Mouse (Mus musculus) left cerebral cortex, adult 6 months (tissue): ENCODE results near the gene Sgms1. TPM values are rescaled to one million over a fixed set of nuclear protein-coding genes. Genes with fewer than 3 reads are reported as not detected.

ENCODE experiments used
- long read RNA-seq, 2 experiments: library from polyadenylated mRNA; unstranded; transcript quantifications; one replicate each; pipeline ENCODE4 v2.0.0; 2019 to 2020
- polyA plus RNA-seq: library from polyadenylated mRNA; unstranded; fragments of <200 nt; fragmentation: Nextera tagmentation; gene quantifications from 2 replicates; pipeline ENCODE4 v1.2.3, GENCODE M21; 2021

The Sgms1 gene
- polyA plus RNA-seq: 14.4 and 20.9 TPM in 2 replicates
- long read RNA-seq, experiment 1, transcript Sgms1-201 (10 exons, 3,665 nt): minor isoform, 7 of 116 reads
- long read RNA-seq, experiment 1, transcript Sgms1-212 (6 exons, 3,262 nt): major isoform, 72 of 116 reads
- long read RNA-seq, experiment 1, partial matches to known transcripts: 16 of 116 reads
- long read RNA-seq, experiment 1, other reads (novel, unspliced or antisense): 20 of 116 reads
- long read RNA-seq, experiment 2, transcript Sgms1-212 (6 exons, 3,262 nt): major isoform, 7 of 25 reads
- long read RNA-seq, experiment 2, partial matches to known transcripts: 9 of 25 reads
- long read RNA-seq, experiment 2, other reads (novel, unspliced or antisense): 6 of 25 reads

GRCm38 (mm10) chr19:32389001-32389871 is at the start of gene Sgms1:
Gene Sgms1, minus strand, starts transcription at chr19:32389714.

GRCm38 (mm10) chr19:32107771-32108306 is 281.7 kb downstream of the Sgms1 start, which contains the start of gene Asah2:
Gene Asah2, minus strand, starts transcription at chr19:32108211.

Other genes starting within 250 kb of the Sgms1 start
- 30.7 and 35.5 TPM in 2 replicates for gene Rpl9-ps6, start 76.9 kb upstream of the Sgms1 start, polyA plus RNA-seq
- 66.1 and 67.4 TPM in 2 replicates for gene Minpp1, start 96.1 kb upstream of the Sgms1 start, polyA plus RNA-seq
- 6.1 and 6.9 TPM in 2 replicates for gene Papss2, start 206.1 kb upstream of the Sgms1 start, polyA plus RNA-seq